Mouse (Mus musculus): ENCODE measurements around the gene Plk1. TPM values are rescaled to one million over a fixed set of nuclear protein-coding genes. Genes with fewer than 3 reads are reported as not detected.
A peak's percentile ranks its signal among the peaks of the same experiment; 100 is the strongest.

Gene Plk1
- polyA plus RNA-seq, 1 experiment, result 3.1 TPM

GRCm38 (mm10) chr7:122184569-122184968 lies 25.3 kb downstream of the Plk1 start:
- H3K4me1 ChIP-seq (ENCODE audit: control insufficient read depth, insufficient read depth, low read length), result no peaks in the 10 kb centered on the region
- WGBS, result 51% methylated on average over 5 of the region's 5 CpGs
- TF ChIP-seq CTCF (IDR thresholded peaks at IDR 0.05; ENCODE audit: insufficient read depth, low read length) (no peak), POLR2A (IDR thresholded peaks at IDR 0.05; ENCODE audit: borderline replicate concordance, extremely low read depth, low read depth, low read length) (no peak)
- no peak for DNase-seq
- no peak overlapping the region for H3K4me3 ChIP-seq (replicated peaks; ENCODE audit: extremely low read depth, low read depth, low read length)

DNA sequence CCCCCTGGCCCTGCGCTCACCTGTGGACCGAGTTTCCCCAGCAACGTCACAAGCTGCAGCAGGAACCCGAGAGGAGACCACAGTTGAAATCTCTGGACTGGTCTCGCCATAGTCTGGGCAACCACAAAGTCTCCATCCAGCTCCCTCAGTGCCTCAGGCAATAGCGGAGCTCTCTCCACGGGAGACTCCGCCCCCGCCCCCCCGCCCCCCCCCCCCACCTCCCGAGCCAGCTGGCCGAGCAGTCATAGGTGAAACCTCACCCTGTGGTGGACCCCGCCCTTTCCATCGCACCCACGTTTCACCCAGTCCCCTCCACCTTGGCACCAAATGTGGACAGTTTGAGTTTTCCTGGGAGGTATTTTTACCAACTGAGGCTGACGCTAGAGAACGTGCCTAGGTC lies 26.8 kb downstream of the Plk1 start, which contains the start of gene Ern2:
TSS of gene Ern2 (minus strand) at position 165 of the 400 bp plus-strand sequence.
- H3K4me1 ChIP-seq (ENCODE audit: control insufficient read depth, insufficient read depth, low read length), result no peaks in the 10 kb centered on the region
- no peak for DNase-seq
- 11% methylated on average over 17 of the region's 17 CpGs for WGBS
- H3K4me3 ChIP-seq (replicated peaks; ENCODE audit: extremely low read depth, low read depth, low read length), result no peak within 1 kb of the TSS
- no peak for TF ChIP-seq POLR2A (IDR thresholded peaks at IDR 0.05; ENCODE audit: borderline replicate concordance, extremely low read depth, low read depth, low read length)

DNA sequence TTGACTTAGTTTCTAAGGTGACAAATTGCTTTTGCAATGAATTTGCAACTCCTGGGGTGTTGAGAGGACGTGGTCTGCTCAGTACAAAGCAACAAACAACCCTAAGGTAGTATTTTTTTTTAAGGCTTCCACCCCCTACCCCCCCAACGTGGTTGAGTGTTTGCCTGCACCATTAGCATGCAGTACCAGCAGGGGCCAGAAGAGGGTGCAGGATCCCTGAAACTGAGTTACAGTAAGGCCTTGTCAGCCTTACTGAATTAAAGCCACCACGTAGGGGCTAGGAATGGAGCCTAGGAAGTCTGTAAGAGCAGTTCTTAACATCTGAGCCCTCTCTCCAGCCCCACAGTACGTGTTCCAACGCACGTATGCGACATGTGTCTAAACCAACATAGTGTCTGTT lies 30.2 kb downstream of the Plk1 start:
- DNase-seq, result peak; percentile 20
- WGBS, result 34% methylated on average over 7 of the region's 7 CpGs
- peak; percentile 84 for TF ChIP-seq CTCF (IDR thresholded peaks at IDR 0.05; ENCODE audit: insufficient read depth, low read length)
- TF ChIP-seq POLR2A (IDR thresholded peaks at IDR 0.05; ENCODE audit: borderline replicate concordance, extremely low read depth, low read depth, low read length), result no peak
- H3K4me3 ChIP-seq (replicated peaks; ENCODE audit: extremely low read depth, low read depth, low read length), result no peak overlapping the region
- no peaks in the 10 kb centered on the region for H3K4me1 ChIP-seq (ENCODE audit: control insufficient read depth, insufficient read depth, low read length)

GRCm38 (mm10) chr7:122191097-122191496 lies 31.9 kb downstream of the Plk1 start:
- no peak for TF ChIP-seq POLR2A (IDR thresholded peaks at IDR 0.05; ENCODE audit: borderline replicate concordance, extremely low read depth, low read depth, low read length)
- H3K4me1 ChIP-seq (ENCODE audit: control insufficient read depth, insufficient read depth, low read length), result no peaks in the 10 kb centered on the region
- 61% methylated on average over 10 of the region's 10 CpGs for WGBS
- no peak overlapping the region for H3K4me3 ChIP-seq (replicated peaks; ENCODE audit: extremely low read depth, low read depth, low read length)
- no peak for DNase-seq

- Histone ChIP-seq H3K4me3 (replicated peaks; ENCODE audit: extremely low read depth, low read depth, low read length) (no peak overlapping the region), H3K4me1 (ENCODE audit: control insufficient read depth, insufficient read depth, low read length) (no peaks in the 10 kb centered on the region)
- TF ChIP-seq CTCF (IDR thresholded peaks at IDR 0.05; ENCODE audit: insufficient read depth, low read length) (no peak), POLR2A (IDR thresholded peaks at IDR 0.05; ENCODE audit: borderline replicate concordance, extremely low read depth, low read depth, low read length) (no peak)
- no peak for DNase-seq
Observed at GRCm38 (mm10) chr7:122193919-122194318, 34.7 kb downstream of the Plk1 start.

- no peak overlapping the region for H3K4me3 ChIP-seq (replicated peaks; ENCODE audit: extremely low read depth, low read depth, low read length)
- WGBS, result 63% methylated on average over 9 of the region's 9 CpGs
- DNase-seq, result no peak
- TF ChIP-seq CTCF (IDR thresholded peaks at IDR 0.05; ENCODE audit: insufficient read depth, low read length) (no peak), POLR2A (IDR thresholded peaks at IDR 0.05; ENCODE audit: borderline replicate concordance, extremely low read depth, low read depth, low read length) (no peak)
- no peaks in the 10 kb centered on the region for H3K4me1 ChIP-seq (ENCODE audit: control insufficient read depth, insufficient read depth, low read length)
Observed at GRCm38 (mm10) chr7:122196771-122197170, 37.5 kb downstream of the Plk1 start.

DNA sequence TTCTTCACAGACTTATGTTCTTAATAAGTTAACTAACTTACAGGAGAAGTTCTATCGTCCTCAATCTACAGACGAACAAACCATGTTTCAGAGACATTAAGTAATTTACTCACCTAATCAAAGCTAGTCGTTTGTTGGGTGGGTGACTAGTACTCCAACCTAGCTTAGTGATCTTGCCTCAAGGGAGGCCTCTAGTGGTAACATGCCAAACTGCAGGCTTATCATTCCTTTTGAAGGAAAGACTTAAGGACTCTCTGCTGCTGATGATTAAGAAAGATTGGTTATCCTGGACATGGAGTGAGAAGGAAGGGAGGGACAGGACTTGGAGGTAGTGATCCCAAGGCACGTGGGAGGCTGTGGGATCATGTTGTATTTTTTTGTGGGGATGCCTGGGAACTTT lies 38.1 kb downstream of the Plk1 start:
- Histone ChIP-seq H3K4me1 (ENCODE audit: control insufficient read depth, insufficient read depth, low read length) (no peaks in the 10 kb centered on the region), H3K4me3 (replicated peaks; ENCODE audit: extremely low read depth, low read depth, low read length) (no peak overlapping the region)
- TF ChIP-seq POLR2A (IDR thresholded peaks at IDR 0.05; ENCODE audit: borderline replicate concordance, extremely low read depth, low read depth, low read length), result no peak
- TF ChIP-seq CTCF (IDR thresholded peaks at IDR 0.05; ENCODE audit: insufficient read depth, low read length), result peak; percentile 32
- DNase-seq, result peak; percentile 28
- 31% methylated on average over 4 of the region's 4 CpGs for WGBS

DNA sequence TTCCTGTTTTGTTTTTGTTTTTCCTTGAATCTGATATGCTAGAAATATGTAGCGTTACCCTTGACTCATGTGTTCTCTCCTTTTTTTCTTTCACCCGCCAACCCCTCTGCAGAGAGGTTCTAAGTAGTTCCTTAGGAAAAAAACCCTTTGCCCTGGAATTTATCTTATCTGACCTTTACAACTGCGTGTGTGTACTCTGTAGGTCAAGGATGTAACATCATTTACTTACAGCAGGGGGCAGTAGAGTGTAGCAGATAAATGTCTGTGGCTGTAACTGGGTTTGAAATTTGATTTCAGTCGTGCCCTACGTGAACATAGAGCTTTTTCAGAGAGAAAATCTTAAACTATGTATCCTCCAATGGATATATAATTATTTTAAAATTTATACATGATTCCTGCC lies 40.1 kb downstream of the Plk1 start:
- 19% methylated on average over 5 of the region's 5 CpGs for WGBS
- no peak overlapping the region for H3K4me3 ChIP-seq (replicated peaks; ENCODE audit: extremely low read depth, low read depth, low read length)
- no peaks in the 10 kb centered on the region for H3K4me1 ChIP-seq (ENCODE audit: control insufficient read depth, insufficient read depth, low read length)
- DNase-seq, result no peak
- peak; percentile 34; the same call in 1 of the 2 replicates for TF ChIP-seq CTCF (IDR thresholded peaks at IDR 0.05; ENCODE audit: insufficient read depth, low read length)
- no peak for TF ChIP-seq POLR2A (IDR thresholded peaks at IDR 0.05; ENCODE audit: borderline replicate concordance, extremely low read depth, low read depth, low read length)

- no peaks in the 10 kb centered on the region for H3K4me1 ChIP-seq (ENCODE audit: control insufficient read depth, insufficient read depth, low read length)
- H3K4me3 ChIP-seq (replicated peaks; ENCODE audit: extremely low read depth, low read depth, low read length), result no peak overlapping the region
- DNase-seq, result no peak
- WGBS, result 28% methylated on average over 2 of the region's 2 CpGs
- no peak for TF ChIP-seq CTCF (IDR thresholded peaks at IDR 0.05; ENCODE audit: insufficient read depth, low read length)
Observed at GRCm38 (mm10) chr7:122203936-122204335, 44.7 kb downstream of the Plk1 start.

- Histone ChIP-seq H3K4me3 (replicated peaks; ENCODE audit: extremely low read depth, low read depth, low read length) (no peak overlapping the region), H3K4me1 (ENCODE audit: control insufficient read depth, insufficient read depth, low read length) (no peaks in the 10 kb centered on the region)
- TF ChIP-seq POLR2A (IDR thresholded peaks at IDR 0.05; ENCODE audit: borderline replicate concordance, extremely low read depth, low read depth, low read length) (no peak), CTCF (IDR thresholded peaks at IDR 0.05; ENCODE audit: insufficient read depth, low read length) (no peak)
- WGBS, result 76% methylated on average over 2 of the region's 2 CpGs
- no peak for DNase-seq
Observed at GRCm38 (mm10) chr7:122206121-122206520, 46.9 kb downstream of the Plk1 start.

Measured in lung, adult 2 months (tissue).